Mouse (Mus musculus) hindbrain, embryonic 15.5 days (tissue): ENCODE results near the gene Naaladl2. TPM values are rescaled to one million over a fixed set of nuclear protein-coding genes. Genes with fewer than 3 reads are reported as not detected.

ENCODE experiments used
- ATAC-seq: fragments of 200-750 bp; cut with Nextera tagmentation; 2 replicates; pipeline ENCODE4 v1.8.0; 2017; ENCODE audit warnings: low read depth, moderate number of reproducible peaks, moderate TSS enrichment; ENCODE audit not compliant: low FRiP score
- H3K27ac ChIP-seq: fragments of 300-500 bp; sonication (generic); replicated peaks from 2 replicates; pipeline ENCODE4 v1.5.1; 2015; ENCODE audit warnings: mild to moderate bottlenecking, inconsistent platforms
- H3K27me3 ChIP-seq: fragments of 300-500 bp; sonication (generic); 2 replicates; pipeline ENCODE4 v1.6.1; 2015; ENCODE audit warnings: control low read depth, inconsistent platforms
- H3K36me3 ChIP-seq: fragments of 300-500 bp; sonication (generic); 2 replicates; pipeline ENCODE4 v1.6.1; 2015; ENCODE audit warnings: control low read depth, inconsistent platforms
- H3K4me1 ChIP-seq: fragments of 300-500 bp; sonication (generic); replicated peaks from 2 replicates; pipeline ENCODE4 v1.6.1; 2015; ENCODE audit warnings: control low read depth, inconsistent platforms
- H3K4me2 ChIP-seq: fragments of 300-500 bp; sonication (generic); 2 replicates; pipeline ENCODE4 v1.6.1; 2015; ENCODE audit warnings: moderate library complexity, mild to moderate bottlenecking, inconsistent platforms
- H3K4me3 ChIP-seq: fragments of 300-500 bp; sonication (generic); 2 replicates; pipeline ENCODE4 v1.5.1; 2015; ENCODE audit warnings: mild to moderate bottlenecking, inconsistent platforms
- H3K9ac ChIP-seq: fragments of 300-500 bp; sonication (generic); 2 replicates; pipeline ENCODE4 v1.6.1; 2015; ENCODE audit warnings: inconsistent platforms
- H3K9me3 ChIP-seq: fragments of 300-500 bp; sonication (generic); 2 replicates; pipeline ENCODE4 v1.6.1; 2016; ENCODE audit warnings: control low read depth, inconsistent platforms
- WGBS: fragments of 180-500 bp; shearing (Covaris S2); methylation state at CpG from one replicate; pipeline ENCODE4 v1.1.7; 2015; 5-methylcytosine and 5-hydroxymethylcytosine counted together
- polyA plus RNA-seq: library from polyadenylated mRNA; unstranded; fragments of >200 nt; fragmentation: Nextera tagmentation; extraction: Ambion mirVana; gene quantifications from 2 replicates; pipeline ENCODE4 v1.2.1, GENCODE M21; 2015

Naaladl2 gene
- polyA plus RNA-seq, 1 experiment from 2014 or later, result 0.79 TPM

DNA sequence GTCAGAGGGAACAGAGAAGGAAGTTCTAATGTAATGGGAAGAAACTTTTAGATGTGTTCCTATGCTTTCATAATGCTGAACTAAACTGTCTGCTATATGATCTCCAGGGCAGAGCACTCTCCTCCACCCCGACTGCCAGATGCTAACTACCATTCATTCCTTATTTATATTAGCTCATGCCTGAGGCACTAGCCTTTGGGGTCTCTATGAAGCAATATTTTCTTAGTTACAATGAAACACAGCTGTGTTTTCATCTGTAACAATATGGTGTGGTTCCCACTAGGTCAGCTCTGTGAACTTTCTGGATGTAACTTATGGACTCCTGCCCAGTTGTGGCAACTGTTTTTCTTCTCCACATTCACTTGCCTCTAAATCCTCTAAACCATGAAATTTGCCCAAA lies 514.0 kb downstream of the Naaladl2 start:
- no peaks in the 10 kb centered on the region for H3K27me3 ChIP-seq
- H3K36me3 ChIP-seq, result no peaks in the 10 kb centered on the region
- no peaks in the 10 kb centered on the region for H3K9me3 ChIP-seq
- no peak overlapping the region for H3K4me2 ChIP-seq
- H3K4me3 ChIP-seq, result no peak overlapping the region
- H3K4me1 ChIP-seq, result no peaks in the 10 kb centered on the region
- ATAC-seq, result no peak
- H3K27ac ChIP-seq, result no peak overlapping the region
- H3K9ac ChIP-seq, result no peak overlapping the region
- WGBS, result 71% methylated on average over 1 of the region's 1 CpGs

DNA sequence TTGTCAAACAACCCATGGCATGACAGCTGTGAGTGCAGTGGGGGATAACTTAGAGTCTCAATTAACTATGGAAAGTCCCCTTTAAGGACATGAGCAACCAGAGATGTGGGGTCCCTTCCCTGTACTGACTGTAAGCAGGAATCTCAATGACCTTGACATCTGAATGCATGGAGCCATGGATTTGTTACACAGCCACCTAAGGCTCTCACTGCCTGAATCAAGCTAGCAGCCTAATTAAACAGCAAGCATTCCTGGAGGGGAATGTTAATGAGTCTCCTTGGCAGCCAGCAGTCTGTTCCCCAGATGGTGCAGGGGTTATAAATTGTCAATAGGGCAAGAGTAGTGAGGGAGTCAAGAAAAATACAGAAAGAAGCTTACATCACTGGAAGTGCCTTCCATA lies 538.6 kb downstream of the Naaladl2 start:
- no peak overlapping the region for H3K4me2 ChIP-seq
- H3K27ac ChIP-seq, result no peak overlapping the region
- H3K27me3 ChIP-seq, result no peaks in the 10 kb centered on the region
- H3K9ac ChIP-seq, result no peak overlapping the region
- no peaks in the 10 kb centered on the region for H3K36me3 ChIP-seq
- H3K4me3 ChIP-seq, result no peak overlapping the region
- H3K4me1 ChIP-seq, result no peaks in the 10 kb centered on the region
- peak; percentile 78 for ATAC-seq
- no peaks in the 10 kb centered on the region for H3K9me3 ChIP-seq

DNA sequence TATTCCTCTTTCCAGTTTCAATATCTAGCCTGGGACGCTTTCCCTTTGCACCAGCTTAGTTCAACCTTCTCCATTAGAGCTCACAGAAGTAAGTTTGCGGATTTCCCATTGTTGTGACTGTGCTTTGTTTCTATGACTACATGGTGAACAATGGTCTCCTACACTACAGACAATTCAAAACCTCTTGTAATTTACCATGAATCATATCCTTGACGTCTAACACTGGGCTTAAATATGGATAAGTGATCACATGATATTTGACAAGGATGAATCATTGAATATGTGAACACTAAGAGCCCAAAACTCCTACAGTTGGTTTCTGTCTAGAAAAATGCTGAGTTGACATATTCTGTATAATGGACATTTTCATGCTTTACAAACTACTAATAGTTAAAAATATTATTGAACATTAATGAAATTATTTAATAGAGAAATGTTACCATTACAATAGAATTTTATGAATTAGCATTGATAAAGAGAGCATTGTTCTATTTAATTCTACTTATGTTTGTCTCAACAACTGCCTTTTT lies 539.2 kb downstream of the Naaladl2 start:
- Histone ChIP-seq H3K9me3 (no peaks in the 10 kb centered on the region), H3K4me2 (no peak overlapping the region), H3K4me1 (no peaks in the 10 kb centered on the region), H3K27me3 (no peaks in the 10 kb centered on the region), H3K36me3 (no peaks in the 10 kb centered on the region), H3K9ac (no peak overlapping the region), H3K4me3 (no peak overlapping the region), H3K27ac (no peak overlapping the region)
- WGBS, result 57% methylated on average over 3 of the region's 3 CpGs
- no peak for ATAC-seq

DNA sequence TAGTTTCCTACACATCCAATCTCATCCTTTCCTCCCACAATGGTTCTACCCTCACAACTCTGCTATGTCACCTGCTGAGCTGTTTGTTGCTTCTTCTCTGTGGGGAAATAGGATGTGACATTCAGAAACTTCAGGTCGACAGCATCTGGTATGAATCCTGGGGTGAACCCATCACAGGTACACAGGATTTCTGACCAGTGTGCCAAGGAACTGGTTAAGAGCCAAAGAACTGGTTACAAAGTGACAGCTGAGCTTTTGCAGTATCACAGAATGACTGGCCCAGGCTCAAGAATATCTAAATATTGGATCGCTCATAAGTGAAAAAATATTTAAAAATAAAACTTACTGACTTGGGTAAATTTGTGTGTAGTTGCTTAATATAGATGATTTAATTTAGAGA lies 548.6 kb downstream of the Naaladl2 start:
- Histone ChIP-seq H3K4me1 (no peaks in the 10 kb centered on the region), H3K27ac (no peak overlapping the region), H3K36me3 (no peaks in the 10 kb centered on the region), H3K4me3 (no peak overlapping the region), H3K9ac (no peak overlapping the region), H3K27me3 (no peaks in the 10 kb centered on the region), H3K4me2 (no peak overlapping the region), H3K9me3 (no peaks in the 10 kb centered on the region)
- 88% methylated on average over 2 of the region's 2 CpGs for WGBS
- no peak for ATAC-seq

DNA sequence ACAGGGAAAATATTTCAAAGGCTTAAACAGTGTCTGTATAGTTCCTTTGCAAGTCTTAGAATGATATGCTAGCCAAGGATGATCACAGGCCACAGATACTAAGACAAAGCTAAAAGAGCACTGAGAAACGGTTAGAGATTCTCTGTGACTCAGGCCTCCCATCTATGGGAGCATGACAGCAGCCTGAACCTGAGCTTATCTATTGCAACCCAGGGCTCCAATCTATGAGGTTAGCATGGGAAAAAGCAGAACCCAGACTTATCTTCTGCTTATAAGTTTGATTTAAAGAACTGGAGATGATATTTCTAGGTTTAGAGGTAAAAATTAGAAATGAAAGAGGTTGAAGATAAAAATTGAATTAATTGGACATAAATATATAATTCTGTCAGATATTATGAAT lies 587.4 kb downstream of the Naaladl2 start:
- Histone ChIP-seq H3K9ac (no peak overlapping the region), H3K27me3 (no peaks in the 10 kb centered on the region), H3K27ac (no peak overlapping the region), H3K36me3 (no peaks in the 10 kb centered on the region), H3K9me3 (no peaks in the 10 kb centered on the region), H3K4me2 (no peak overlapping the region), H3K4me3 (no peak overlapping the region), H3K4me1 (no peaks in the 10 kb centered on the region)
- 94% methylated on average over 1 of the region's 1 CpGs for WGBS
- ATAC-seq, result no peak

DNA sequence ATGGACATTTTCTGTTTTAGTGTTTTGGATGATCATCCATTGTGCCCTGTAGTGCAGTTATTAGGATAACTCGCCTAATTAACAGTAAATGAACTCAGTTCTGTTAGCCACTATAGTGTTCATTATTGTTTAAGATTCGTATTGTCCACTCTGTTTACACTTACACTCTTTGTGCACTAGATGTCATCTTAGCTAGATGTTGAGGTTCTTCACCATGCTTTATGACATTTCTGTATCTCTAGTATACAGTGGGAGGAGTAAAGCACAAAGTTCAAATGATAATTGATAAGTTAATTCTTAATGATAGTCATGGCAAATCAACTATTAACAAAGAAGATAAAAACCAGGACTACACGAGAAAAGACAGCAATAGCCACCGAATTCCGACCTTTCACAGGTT lies 590.4 kb downstream of the Naaladl2 start:
- H3K36me3 ChIP-seq, result no peaks in the 10 kb centered on the region
- no peak overlapping the region for H3K4me2 ChIP-seq
- H3K9me3 ChIP-seq, result no peaks in the 10 kb centered on the region
- H3K4me1 ChIP-seq, result no peaks in the 10 kb centered on the region
- no peak for ATAC-seq
- H3K4me3 ChIP-seq, result no peak overlapping the region
- no peak overlapping the region for H3K9ac ChIP-seq
- 89% methylated on average over 5 of the region's 5 CpGs for WGBS
- no peaks in the 10 kb centered on the region for H3K27me3 ChIP-seq
- no peak overlapping the region for H3K27ac ChIP-seq

DNA sequence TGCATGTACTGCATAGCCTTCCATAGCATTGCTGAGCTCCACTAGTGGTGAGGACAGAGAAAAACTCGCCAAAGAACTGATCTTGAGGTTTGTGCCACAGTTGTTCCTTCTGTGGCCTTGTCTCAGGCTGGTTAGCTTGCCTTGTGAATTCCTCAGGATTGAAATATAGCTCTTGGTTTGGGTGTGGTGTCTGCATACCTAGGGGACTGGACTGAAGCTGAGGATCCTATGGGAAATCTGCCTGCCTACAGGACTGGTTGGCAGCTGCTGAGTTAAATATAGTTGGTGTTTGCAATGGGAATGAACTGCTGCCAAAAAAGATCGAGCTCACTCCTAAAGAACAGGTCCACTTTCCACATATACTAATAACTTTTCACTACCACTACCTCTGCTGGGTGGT lies 591.4 kb downstream of the Naaladl2 start:
- no peak overlapping the region for H3K4me3 ChIP-seq
- no peaks in the 10 kb centered on the region for H3K36me3 ChIP-seq
- no peaks in the 10 kb centered on the region for H3K27me3 ChIP-seq
- no peak overlapping the region for H3K27ac ChIP-seq
- ATAC-seq, result no peak
- H3K9me3 ChIP-seq, result no peaks in the 10 kb centered on the region
- WGBS, result 92% methylated on average over 2 of the region's 2 CpGs
- no peak overlapping the region for H3K4me2 ChIP-seq
- H3K9ac ChIP-seq, result no peak overlapping the region
- H3K4me1 ChIP-seq, result no peaks in the 10 kb centered on the region

DNA sequence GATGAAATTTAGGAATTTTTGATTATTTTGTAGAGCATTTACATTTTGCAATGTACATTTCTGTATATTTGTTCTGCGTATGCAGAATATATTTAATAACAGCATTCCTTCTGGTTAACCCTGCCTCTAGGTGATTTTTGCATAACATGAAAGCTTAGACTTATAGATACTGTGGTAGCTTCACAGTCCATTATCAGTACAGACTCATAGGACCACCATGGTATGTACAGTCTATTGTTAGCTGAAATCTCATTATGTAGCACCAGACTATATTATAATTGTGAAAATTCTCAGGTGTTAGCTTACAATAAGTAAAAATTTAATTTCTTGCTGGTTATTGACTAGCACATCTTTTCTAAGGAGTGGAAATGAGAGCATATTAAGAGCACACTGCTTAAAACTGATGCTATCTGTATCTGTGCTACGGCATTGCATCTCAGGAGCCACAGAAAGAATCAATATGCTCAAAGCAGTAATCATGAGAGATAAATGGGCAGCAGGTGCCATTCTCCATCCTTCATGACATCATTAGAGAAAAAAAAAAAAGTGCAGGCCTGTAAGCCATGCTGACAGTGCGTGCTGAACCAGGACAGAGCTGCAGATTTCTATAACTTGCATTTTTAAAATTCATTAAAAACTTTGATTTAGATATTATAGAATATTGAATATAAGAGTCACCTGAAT lies 610.1 kb downstream of the Naaladl2 start:
- ATAC-seq, result no peak
- no peaks in the 10 kb centered on the region for H3K36me3 ChIP-seq

DNA sequence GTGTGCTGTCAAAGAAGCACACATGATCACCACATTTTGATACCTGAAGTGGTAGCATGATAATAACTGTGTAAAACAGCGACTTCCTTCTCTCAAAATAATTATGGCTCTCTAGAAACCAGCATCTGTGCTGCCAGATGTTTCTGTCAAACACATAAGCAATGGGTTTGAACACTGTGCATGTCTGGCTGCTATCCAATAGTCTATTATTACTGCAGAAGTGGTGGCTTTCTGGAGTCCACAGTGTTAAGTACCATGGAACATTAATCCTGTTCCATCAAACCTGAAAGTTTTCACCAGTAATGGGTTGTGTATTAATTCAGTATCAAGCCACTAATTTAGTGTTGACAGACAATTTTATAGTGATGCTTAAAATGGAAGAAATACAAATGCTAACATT lies 629.1 kb downstream of the Naaladl2 start:
- Histone ChIP-seq H3K4me3 (no peak overlapping the region), H3K9ac (no peak overlapping the region), H3K4me1 (no peaks in the 10 kb centered on the region), H3K36me3 (no peaks in the 10 kb centered on the region), H3K9me3 (no peaks in the 10 kb centered on the region), H3K27me3 (no peaks in the 10 kb centered on the region), H3K27ac (no peak overlapping the region), H3K4me2 (no peak overlapping the region)
- ATAC-seq, result peak; percentile 42; the same call in 1 of the 2 replicates
- whole genome bisulfite sequencing, result 48% methylated on average over 1 of the region's 1 CpGs

More for the DNA sequence above, 610.1 kb downstream of the Naaladl2 start:
- H3K9me3 ChIP-seq, result no peaks in the 10 kb centered on the region
- no peak overlapping the region for H3K4me3 ChIP-seq
- H3K27me3 ChIP-seq, result no peaks in the 10 kb centered on the region
- H3K4me2 ChIP-seq, result no peak overlapping the region
- no peak overlapping the region for H3K9ac ChIP-seq
- WGBS, result 70% methylated on average over 3 of the region's 3 CpGs
- no peaks in the 10 kb centered on the region for H3K4me1 ChIP-seq
- no peak overlapping the region for H3K27ac ChIP-seq

DNA sequence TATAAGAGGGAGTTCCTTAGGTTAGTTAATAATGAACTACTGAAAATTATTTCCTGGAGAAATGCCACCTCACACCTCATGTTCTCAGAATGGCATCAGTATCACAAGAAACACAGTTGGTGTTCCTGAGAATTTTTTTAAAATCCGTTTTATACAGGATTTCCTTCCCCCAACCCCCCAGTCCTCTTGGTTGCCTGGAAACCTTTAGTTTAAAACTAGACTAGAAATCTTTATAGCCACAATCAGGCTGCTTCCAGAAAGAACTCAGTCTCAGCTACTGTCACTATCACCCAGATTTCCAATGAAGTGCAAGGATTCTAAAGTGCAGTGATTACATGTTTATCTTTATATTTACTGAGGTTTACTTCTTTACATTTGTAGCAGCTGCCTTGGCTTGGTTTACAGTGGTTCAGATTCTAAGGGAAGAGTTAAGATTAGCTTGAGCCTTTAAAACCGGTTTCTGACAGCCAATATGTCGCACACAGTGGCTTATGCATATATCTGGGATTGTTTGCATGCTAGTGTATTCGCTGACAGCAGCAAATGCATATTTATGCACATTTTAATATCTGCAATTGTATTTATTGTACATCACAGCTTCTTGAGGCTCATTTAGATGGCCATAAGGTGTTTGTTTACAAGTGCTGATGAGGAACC lies 657.5 kb downstream of the Naaladl2 start:
- H3K36me3 ChIP-seq, result no peaks in the 10 kb centered on the region
- H3K27ac ChIP-seq, result no peak overlapping the region
- H3K27me3 ChIP-seq, result no peaks in the 10 kb centered on the region
- no peak for ATAC-seq
- H3K9me3 ChIP-seq, result no peaks in the 10 kb centered on the region
- H3K4me1 ChIP-seq, result no peaks in the 10 kb centered on the region
- 65% methylated on average over 4 of the region's 4 CpGs for WGBS
- no peak overlapping the region for H3K4me3 ChIP-seq
- H3K9ac ChIP-seq, result no peak overlapping the region
- no peak overlapping the region for H3K4me2 ChIP-seq

DNA sequence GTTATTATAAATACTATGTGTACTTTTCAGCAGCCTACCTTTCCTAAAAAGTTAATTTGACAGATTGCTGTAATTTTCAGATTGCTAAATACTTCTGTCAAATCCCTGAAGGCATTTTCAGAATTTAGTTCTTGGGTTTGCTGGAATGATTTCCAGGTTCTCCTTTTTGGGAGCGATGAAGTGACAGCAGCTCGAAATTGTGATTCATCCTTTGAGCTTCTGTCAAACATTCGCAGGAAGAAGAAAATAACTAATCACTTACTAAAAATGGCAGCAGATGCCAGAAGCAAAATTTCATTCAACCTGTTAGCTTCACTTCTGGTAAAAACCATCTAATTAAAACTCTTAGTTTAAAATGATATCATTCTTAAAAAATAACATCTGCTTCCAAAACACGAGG lies 680.1 kb downstream of the Naaladl2 start:
- Histone ChIP-seq H3K4me2 (no peak overlapping the region), H3K4me1 (no peaks in the 10 kb centered on the region), H3K9me3 (no peaks in the 10 kb centered on the region), H3K4me3 (no peak overlapping the region), H3K36me3 (no peaks in the 10 kb centered on the region), H3K27ac (no peak overlapping the region), H3K27me3 (no peaks in the 10 kb centered on the region), H3K9ac (no peak overlapping the region)
- WGBS, result 92% methylated on average over 4 of the region's 4 CpGs
- ATAC-seq, result no peak

DNA sequence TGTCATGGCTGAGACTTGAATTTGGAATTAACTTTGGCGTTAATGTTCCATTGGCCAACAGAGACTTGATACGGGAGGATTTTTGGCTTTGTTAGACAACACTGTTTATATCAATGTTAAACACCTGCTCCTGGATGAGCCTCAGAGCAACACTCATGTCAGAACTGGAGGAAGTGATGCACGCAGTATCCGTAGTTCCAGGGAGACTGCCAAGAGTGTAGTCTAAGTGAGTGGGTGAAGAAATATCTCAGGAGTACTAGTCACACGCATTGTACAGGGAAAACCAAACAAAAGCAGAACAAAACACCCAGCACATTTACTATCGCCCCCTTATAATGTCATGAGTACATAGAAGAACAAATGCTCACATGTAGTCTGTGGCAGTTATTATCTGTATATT lies 703.4 kb downstream of the Naaladl2 start:
- Histone ChIP-seq H3K4me1 (no peaks in the 10 kb centered on the region), H3K4me2 (no peak overlapping the region), H3K27ac (no peak overlapping the region), H3K36me3 (no peaks in the 10 kb centered on the region), H3K9me3 (no peaks in the 10 kb centered on the region), H3K9ac (no peak overlapping the region), H3K4me3 (no peak overlapping the region), H3K27me3 (no peaks in the 10 kb centered on the region)
- WGBS, result 81% methylated on average over 6 of the region's 6 CpGs
- no peak for ATAC-seq
